Mouse (Mus musculus) mature B cell (primary cell): Measurements from ENCODE around the gene Deup1.

Source experiments
- in situ Hi-C: fragments of 300-500 bp; cut with MboI; formaldehyde crosslinking; loops from 2 replicates; pipeline ENCODE4 v1.14.3; 2019

The Deup1 gene

DNA sequence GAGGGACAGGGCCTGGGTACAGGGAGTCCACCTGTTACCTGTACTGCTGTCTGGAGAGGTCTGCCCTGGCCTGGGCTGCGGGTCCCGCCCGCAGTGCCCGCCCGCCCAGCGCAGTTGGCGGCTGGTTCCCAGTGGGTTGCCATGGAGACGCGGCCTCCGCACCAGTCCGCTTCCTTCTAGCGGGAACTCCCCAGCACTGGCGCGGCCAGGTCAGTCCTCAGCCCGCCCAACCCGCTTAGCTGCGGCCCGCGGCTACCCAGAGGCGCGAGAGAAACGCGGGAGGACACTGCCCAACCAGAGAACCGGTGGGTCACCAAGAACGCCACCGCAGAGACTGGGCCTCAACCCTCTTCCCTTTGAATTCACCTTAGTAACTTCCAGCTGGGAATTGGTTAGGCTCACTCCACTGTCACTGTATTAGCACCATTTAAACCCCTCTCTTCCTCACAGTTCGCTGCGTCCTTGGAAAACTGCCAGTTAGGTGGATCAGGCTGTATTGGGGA lies at the start of gene Deup1:
Gene Deup1, minus strand, starts transcription at position 149 of the 503 bp plus-strand sequence.
- in situ Hi-C loops, result no loop called here

DNA sequence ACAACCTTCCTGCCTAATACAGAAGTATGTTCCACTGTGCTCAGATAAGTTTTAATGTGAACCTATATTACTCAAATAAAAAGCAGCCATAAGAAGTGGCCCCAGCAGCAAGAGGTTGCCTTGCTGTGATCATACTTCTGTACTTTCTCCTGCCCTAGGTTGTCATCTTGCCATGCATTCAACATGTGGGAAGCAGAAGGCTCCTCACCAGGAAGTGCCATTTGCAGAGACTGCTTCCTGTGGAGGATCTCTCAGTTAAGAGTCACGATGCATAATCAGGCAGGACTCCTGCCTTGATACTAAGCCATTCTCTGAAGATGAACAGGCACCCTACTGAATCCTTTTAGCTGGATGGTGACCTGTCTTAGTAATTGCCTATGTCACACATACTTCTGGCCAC lies 44.5 kb upstream of the Deup1 start:
- in situ Hi-C loops, result no loop called here

DNA sequence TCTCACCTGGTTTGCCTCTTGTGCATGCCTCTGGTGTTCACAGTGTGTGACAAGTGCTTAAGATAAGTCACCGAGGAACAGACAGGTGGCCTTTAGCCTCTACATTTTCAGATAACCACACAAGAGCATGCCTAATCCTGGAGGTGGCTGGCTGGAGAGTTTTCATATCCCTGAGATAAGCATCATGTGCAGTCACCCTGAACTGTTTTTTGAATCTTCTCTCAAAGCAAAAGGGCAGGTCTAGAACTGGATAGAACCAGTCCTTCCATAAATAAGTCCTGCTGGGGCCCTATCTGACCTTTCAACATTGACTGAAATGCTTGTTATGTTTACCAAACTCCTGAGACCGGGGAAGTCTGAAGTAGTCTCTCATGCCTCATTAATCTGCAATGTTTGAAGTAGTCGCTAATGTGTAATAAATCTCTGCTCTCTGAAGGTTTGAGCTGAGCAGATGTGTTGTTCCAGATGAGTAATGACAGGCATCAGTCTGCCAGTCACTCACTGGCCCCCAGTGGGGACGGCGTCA lies 42.3 kb upstream of the Deup1 start:
- in situ Hi-C loops, result no loop called here

DNA sequence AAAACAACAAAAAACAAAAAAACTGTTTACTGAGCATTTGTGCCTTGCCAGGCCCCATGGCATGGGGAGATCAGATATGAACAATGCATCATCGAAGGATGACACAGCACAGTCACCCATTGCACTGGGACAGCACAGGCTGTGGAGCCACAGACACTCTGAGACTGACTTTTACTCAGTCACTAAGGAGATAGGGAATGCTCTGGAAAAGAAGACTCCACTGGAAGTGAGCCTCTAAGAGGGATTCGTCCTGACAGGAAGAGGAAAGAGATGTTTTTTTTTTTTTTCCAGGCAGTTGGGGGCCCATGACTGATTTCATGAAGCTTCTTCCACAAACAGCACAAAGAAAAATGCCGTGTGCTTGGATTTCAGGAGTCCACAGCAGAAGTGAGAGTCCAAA lies 41.7 kb upstream of the Deup1 start:
- in situ Hi-C loops, result no loop called here

DNA sequence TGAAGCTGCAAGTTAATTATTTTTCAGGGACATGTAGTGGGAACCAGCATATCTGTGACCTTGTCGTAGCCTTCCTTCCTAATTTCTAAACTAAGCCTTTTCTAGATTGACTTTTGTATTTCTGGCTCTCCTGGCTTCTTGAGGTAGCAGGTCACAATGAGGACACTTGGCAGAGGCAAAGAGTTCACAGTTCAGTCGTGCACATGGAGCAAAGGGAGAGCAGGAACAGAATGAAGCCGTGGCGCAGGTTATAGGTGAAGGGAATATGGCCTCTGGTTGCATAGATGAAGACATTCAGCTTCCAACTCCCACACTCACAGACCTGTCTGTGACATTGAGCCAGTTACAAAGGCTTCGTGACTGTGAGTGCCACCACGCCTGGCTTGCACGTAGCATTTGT lies 36.9 kb upstream of the Deup1 start:
- in situ Hi-C loops, result no loop called here

DNA sequence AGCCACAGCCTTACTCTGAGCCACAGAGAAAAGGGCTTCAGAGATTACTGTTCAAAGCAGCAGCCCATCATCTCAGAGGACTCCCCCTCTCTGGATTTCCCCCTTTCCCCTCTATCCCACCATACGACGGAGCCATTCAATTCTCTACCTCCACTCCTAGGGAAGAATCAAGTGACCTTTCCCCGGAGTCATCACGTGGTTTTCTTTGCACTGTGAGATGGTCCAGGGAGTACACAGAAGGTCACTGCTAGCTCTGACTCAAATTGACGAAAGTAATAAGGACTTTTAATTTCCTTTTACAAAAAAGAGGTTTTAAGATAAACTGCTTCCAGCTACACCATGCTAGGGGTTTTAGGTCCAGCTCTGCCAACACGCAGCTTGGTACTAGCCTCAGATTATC lies 31.3 kb upstream of the Deup1 start:
- in situ Hi-C loops, result no loop called here

DNA sequence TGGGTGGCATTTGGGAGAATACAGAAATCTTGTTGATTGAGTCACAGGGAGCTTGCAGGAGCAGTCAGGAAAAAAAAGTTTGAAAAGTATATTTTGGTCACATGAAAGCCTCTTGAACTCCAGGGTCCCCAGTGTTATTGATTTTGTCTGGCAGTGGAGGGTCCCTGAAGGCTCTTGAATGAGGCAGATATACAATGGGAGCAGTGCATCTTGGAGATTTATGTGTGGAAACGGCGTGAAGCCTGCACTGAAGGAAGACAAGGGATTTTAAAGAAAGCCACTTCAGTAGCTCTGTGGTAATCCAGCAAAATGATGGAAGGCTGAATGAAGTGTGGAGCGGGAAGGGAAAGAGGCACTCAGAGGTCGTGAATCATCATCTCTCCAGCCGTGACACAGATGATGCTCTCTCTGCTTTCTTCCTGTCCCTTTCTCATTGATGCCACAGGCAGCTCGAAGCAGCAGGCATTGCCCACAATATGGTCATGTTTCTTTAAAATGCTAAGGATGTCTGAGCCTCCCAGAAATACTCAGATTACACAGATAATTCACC lies 30.6 kb upstream of the Deup1 start:
- in situ Hi-C loops, result no loop called here

DNA sequence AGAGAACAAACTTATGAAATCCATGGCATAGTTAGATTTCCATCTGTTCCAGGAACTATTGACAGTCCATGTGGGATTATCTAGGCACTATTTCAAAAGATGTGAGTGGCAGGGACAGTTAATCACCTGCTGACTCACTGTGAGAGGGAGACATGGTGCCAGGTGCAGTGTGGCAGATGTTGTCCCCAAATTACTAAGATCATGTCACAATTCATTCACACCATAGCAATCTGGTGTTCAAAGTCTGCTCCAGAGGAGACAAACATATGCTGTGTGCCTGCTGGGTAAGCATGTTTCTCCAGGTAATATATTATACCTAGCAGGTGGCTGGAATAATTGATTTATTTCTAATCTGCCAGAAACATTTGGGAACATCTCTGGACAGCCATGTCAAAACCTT lies 25.3 kb upstream of the Deup1 start:
- in situ Hi-C loops, result no loop called here

DNA sequence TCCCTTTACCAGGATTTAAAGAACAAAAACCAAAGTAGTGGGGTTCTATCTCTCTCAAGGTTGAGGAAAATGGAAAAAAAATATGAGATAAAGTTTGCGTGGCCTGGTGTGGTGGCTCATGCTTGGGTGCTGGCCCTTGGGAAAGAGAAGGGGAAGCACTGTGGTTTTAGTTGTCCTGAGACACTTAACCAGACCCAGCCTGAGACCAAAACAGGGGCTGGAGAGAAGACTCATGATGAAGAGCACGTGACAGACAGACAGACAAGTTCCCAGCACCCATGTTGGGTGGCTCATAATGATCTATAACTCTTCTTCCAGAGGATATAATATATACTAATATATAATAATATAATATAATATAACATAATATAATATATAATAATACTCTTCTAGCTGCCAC lies 22.2 kb upstream of the Deup1 start:
- in situ Hi-C loops, result no loop called here

DNA sequence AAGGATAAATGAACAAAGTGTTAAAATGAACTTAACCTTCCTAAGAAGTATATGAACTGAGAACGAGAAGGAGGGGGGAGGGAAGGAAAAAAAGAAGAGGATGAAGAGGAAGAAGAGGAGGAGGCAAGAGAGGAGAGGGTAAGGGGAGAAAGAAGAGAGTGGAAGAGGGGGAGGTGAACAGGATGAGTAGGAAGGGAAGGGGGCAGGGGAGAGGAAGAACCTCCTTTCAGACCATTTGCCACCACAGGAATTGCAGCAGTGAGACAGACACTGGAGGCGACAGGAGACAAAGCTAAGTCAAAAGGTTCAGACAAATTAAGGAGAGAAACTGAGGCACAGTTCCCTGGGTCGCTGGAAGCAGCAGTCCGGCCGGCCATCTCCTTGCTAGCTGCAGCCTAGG lies 349 bp downstream of the Deup1 start:
- in situ Hi-C loops, result no loop called here

DNA sequence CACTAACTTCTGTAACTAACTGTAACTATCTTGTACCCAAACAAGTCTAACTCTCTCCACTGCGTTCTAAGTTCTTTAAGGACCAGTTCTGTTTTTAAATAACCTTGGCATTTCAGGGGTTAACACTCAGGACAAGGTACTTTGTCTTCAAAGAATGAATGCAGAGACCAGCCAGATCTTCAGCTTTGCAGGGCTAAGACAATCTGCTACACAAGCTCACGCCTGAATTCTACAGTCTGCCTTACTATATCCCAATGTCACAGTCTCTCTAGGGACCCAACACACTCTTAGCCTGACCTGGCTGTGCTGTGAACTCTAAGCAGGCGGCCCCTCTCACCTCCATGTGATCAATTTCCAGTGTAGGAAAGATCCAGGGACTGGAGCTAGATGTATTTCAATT lies 3.0 kb downstream of the Deup1 start:
- in situ Hi-C loops, result no loop called here

DNA sequence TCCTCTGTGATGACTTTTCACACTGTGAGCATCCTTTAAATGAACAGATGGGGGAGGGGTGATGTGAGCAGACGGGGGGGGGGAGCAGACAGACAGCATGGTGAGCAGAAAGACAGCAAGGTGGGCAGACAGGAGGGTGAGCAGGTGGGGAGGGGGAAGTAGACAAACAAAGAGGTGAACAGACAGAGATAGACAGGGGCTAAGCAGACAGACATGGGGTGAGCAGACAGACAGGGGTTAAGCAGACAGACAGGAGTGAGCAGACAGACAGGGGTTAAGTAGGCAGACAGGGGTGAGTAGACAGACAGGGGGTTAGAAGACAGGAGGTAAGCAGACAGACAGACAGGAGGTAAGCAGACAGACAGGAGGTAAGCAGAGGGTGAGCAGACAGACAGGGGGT lies 8.0 kb downstream of the Deup1 start:
- in situ Hi-C loops, result no loop called here

DNA sequence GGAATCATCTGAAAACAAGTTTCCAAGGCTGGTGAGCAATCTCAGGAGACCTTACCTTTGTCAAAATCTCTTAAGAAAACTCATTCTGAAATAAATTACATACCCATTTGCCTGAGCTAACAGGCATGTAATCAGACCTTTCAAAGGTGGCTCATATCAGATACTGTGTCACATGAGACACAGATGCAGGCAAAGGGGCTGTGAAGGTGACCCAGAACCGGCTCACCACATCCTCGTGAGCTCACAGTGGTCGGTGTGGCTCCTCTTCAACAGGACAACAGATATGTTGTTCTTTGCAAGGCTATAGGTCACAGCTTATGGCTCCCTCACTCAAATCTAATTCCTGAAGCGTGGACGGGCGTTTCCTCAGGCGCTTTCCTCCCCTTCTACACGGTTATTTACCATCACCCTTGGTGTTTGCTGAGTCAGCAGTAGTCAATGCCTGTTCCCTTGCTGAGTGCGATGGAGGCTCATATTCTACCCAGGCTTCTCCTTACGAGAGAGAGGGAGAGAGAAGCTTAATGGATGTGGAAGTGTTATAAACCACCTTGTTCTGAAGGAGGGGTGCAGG lies 8.6 kb downstream of the Deup1 start:
- in situ Hi-C loops, result no loop called here

DNA sequence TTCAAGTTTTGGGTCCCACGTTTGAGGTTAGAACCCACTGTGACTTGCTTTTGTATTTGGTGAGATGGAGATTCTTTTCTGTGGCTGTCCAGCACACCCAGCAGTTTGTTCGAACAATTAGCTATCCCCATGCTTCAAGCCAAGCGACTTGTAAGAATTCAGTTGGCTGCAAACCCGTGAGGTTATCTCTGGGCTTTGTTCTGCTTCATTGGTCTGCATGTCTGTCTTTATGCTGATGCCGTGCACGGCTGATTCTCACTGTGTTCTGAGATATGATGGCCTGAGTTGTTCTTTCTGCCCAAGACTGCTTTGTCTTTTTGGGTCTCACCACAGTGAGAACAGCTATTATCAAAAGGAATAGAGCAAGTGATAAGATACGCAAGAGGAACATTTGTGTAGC lies 10.7 kb downstream of the Deup1 start:
- in situ Hi-C loops, result no loop called here

DNA sequence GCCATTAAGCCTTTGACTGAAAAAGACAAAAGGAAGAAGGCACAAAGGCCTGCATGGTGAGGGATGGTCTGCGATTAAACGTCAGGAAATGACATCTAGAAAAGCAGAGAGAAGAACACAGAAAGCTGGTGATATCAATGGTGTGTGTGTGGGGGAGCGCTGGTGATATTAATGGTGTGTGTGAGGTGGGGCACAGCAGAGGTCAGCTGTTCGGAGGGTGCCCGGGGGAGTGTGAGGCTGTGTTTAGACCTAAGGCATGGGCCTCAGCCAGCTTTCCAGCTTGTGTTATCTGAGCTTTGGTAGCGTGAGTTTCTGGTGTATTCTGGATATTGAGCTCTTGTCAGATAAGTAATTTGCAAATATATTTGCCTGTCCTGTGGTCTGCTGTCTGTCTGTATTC lies 11.3 kb downstream of the Deup1 start:
- in situ Hi-C loops, result no loop called here

DNA sequence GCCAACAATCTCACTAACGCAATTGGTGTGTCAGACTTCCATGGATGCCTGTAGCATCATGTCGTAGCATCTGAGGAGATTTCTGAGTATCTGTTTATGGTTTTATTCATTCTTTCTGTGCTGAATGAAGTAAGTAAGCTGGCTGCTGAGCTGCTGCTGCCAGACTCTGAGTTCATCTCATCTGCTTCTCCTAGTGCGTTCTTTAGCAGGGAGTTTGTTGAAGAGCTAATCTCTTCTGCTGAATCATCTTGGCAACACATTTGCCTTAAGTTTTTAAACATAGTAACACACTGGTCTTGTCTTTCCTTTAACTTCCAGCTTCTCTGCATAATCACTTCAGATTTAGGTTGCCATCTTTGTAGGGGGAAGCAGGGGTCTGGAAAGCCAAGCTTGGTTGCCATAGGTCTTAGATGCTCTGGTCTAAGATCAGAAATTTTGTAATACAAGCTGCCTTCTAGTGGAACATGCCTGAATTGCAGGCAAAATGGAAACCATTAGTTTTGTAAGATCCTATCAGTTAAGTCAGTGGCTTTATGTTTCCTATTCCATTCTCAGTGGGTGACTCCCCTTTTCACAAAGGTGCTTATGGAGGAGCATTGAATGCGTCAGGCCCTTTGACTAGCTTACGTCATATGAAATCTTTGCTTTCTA lies 18.3 kb downstream of the Deup1 start:
- in situ Hi-C loops, result no loop called here

DNA sequence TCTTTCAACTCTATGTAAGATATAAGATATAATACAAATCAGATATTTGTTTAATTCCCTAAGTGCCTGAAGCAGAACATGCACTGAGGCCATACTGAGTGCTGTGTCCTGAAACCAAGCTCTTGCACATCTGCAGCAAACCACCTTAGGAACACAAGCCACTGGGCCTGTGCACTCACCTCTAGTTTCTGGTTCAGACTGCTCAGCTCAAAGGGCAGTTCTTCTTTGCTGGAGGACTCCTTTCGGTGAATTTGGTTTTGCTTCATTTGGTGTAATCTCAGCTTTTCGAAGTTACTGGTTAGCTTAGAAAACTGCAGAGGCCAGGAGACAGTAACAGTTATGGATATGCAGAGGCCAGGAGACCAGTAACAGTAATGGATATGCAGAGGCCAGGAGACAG lies 20.1 kb downstream of the Deup1 start:
- in situ Hi-C loops, result no loop called here

DNA sequence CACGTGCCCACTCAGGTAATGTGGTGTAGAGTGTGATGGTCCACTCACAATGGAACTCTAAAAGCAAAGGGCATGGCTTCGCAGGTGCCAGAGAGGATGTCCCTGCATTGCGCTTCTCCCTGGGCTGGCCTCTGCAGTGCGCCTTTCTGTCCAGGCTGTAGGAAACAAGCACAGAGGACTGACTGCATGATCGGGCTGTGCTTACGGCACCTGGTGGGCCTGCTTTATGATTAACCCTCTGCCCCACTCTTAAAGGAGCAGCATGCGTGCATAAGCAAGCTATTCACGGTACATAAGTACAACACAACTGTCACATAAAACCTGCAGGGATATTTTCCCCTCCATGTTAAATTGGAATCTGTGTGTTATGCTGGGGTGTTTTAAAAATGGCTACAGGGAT lies 24.6 kb downstream of the Deup1 start:
- in situ Hi-C loops, result no loop called here

DNA sequence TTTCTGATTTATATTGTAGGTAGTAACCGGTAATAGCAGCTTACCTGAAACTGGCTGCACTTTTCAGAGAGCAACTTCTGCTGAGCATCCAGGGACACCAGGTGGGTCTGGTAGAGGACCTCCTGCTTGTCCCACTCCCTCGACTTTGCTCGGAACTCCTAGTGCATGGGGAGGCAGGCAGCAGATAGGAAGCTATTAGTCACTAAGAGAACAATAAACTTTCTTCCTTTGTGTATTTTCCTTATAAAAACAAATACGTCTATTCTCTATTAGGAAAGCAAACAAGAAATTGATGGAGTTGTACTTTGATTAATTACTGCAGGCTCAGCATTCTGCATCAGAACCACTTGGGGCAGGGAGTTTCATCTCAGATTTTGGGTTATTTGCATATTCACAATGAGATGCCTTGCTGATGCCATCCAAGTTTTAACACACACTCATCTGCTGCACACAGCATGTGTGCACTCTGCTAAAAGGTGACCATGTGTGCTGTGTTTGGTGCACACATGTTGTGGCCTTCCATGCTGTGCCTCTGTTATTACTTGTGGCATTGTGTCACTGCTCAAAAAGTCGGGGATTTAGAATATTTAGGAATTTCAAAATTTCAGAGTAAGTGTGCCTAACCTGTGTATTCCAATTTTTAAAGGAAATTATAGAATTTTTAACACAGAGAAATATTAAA lies 26.7 kb downstream of the Deup1 start:
- in situ Hi-C loops, result no loop called here

DNA sequence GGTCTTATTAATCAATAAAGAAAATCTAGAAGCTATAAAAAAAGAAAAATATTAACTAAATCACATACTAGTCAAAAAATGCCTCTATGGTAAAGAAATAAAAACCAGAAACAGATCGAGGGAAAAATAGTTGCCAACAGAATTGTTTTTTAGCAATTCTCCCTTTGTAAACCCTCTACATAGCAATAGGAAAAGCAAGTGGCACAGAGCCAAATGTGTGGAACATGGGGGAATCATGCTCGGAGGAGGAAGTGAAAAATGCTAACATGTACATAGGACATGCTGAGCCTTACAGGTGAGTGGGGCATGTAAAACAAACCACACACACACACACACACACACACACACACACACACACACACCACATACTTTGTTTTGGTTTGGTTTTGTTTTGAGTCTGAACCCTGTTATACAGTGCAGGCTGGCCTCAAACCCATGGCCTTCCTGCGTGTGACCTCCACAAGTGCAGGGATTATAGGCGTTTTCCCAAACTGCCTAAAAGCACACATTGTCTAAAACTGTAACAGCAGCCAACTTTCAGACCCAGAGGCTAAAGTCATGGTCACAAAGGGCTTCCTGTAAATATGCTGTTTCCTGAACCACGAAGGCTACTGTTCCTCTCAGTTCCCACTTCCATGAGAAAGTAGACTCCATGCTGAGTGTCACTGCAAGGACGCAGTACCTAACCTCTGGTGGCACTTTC lies 27.4 kb downstream of the Deup1 start:
- in situ Hi-C loops, result no loop called here

DNA sequence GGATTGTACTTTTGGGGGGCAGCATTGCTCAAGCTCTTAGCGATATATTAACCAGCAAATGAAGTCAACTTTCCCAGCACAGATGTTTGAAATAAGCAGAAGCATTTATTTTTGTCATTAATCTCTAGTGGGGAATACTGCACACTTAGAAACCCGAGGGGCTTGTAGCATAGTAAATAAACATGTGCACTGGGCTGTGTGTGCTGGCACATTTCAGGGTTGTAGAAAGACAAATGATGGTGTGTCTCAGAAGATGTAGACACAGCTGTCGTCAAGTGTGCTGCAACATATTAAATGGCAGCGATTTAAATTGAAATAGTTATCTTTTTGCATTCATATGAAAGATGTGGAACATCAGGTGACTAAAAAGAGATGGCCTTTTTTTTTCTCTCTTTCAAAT lies 31.1 kb downstream of the Deup1 start:
- in situ Hi-C loops, result no loop called here

DNA sequence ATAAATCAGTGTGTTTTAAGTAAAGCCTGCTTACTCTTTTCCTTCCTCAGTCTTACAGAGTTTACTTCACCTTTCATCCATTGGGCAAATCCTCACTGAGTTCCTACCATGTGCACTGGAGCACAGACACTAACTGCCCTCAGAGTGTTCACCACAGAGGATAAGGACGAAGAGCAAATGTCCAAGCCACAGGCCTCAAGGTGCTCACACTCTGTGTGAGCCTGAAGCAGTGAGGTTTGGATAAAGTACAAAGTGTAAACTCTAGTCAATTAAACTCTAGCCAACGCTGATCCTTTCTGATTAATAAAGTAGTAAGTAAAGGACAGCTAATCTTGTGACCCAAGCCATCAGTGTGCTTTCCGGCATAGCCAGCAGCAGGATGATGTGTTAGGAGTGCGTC lies 33.6 kb downstream of the Deup1 start:
- in situ Hi-C loops, result no loop called here
